Mouse (Mus musculus): ENCODE results near the gene Vmn2r1. TPM values are rescaled to one million over a fixed set of nuclear protein-coding genes. Genes with fewer than 3 reads are reported as not detected.

Gene Vmn2r1
- 0.12 TPM in 1 of 2 replicates, not detected in the other for polyA plus RNA-seq (2014; fragmentation: Nextera tagmentation; extraction: Ambion mirVana)

GRCm38 (mm10) chr3:64081247-64081646 lies at the start of gene Vmn2r1:
Gene Vmn2r1, plus strand, starts transcription at chr3:64081547.
- no peak within 1 kb of the TSS for H3K27ac ChIP-seq (replicated peaks; ENCODE audit: low read depth, low read length)
- no peaks in the 10 kb centered on the region for H3K4me1 ChIP-seq (ENCODE audit: control insufficient read depth, insufficient read depth, low read length)
- DNase-seq (ENCODE audit: low spot score) (no peak), ATAC-seq (ENCODE audit: insufficient number of reproducible peaks, low FRiP score, low TSS enrichment, low read depth) (no peak)
- no peak within 1 kb of the TSS for H3K9ac ChIP-seq (ENCODE audit: low read length)
- no peak within 1 kb of the TSS for H3K4me3 ChIP-seq (ENCODE audit: low read depth, low read length)
- no peaks in the 10 kb centered on the region for H3K27me3 ChIP-seq (ENCODE audit: control insufficient read depth, insufficient read depth, low read length)
- no peak within 1 kb of the TSS for H3K4me2 ChIP-seq (ENCODE audit: low read depth, severe bottlenecking)
- no peaks in the 10 kb centered on the region for H3K9me3 ChIP-seq (ENCODE audit: control insufficient read depth, low read length)
- WGBS, result 79% methylated on average over 4 of the region's 4 CpGs
- no peaks in the 10 kb centered on the region for H3K36me3 ChIP-seq (ENCODE audit: control insufficient read depth, insufficient read depth, low read length)

GRCm38 (mm10) chr3:64038136-64038841 lies 43.1 kb upstream of the Vmn2r1 start:
- Histone ChIP-seq H3K27me3 (ENCODE audit: control insufficient read depth, insufficient read depth, low read length) (no peaks in the 10 kb centered on the region), H3K36me3 (ENCODE audit: control insufficient read depth, insufficient read depth, low read length) (no peaks in the 10 kb centered on the region), H3K9me3 (ENCODE audit: control insufficient read depth, low read length) (no peaks in the 10 kb centered on the region), H3K4me2 (ENCODE audit: low read depth, severe bottlenecking) (no peak overlapping the region), H3K9ac (ENCODE audit: low read length) (no peak overlapping the region), H3K4me1 (ENCODE audit: control insufficient read depth, insufficient read depth, low read length) (no peaks in the 10 kb centered on the region), H3K4me3 (ENCODE audit: low read depth, low read length) (no peak overlapping the region), H3K27ac (replicated peaks; ENCODE audit: low read depth, low read length) (no peak overlapping the region)
- DNase-seq (ENCODE audit: low spot score), result no peak
- no peak for ATAC-seq (ENCODE audit: insufficient number of reproducible peaks, low FRiP score, low TSS enrichment, low read depth)
- 84% methylated on average over 7 of the region's 7 CpGs for WGBS

GRCm38 (mm10) chr3:64039818-64040784 lies 41.2 kb upstream of the Vmn2r1 start:
- H3K4me1 ChIP-seq (ENCODE audit: control insufficient read depth, insufficient read depth, low read length), result no peaks in the 10 kb centered on the region
- H3K36me3 ChIP-seq (ENCODE audit: control insufficient read depth, insufficient read depth, low read length), result no peaks in the 10 kb centered on the region
- H3K4me3 ChIP-seq (ENCODE audit: low read depth, low read length), result peak overlapping the region; percentile 24
- H3K27ac ChIP-seq (replicated peaks; ENCODE audit: low read depth, low read length), result no peak overlapping the region
- no peaks in the 10 kb centered on the region for H3K27me3 ChIP-seq (ENCODE audit: control insufficient read depth, insufficient read depth, low read length)
- DNase-seq (ENCODE audit: low spot score), result peak; percentile 95
- H3K9ac ChIP-seq (ENCODE audit: low read length), result peak overlapping the region; percentile 40
- ATAC-seq (ENCODE audit: insufficient number of reproducible peaks, low FRiP score, low TSS enrichment, low read depth), result peak; percentile 44; the same call in 1 of the 2 replicates
- WGBS, result 19% methylated on average over 25 of the region's 25 CpGs
- H3K9me3 ChIP-seq (ENCODE audit: control insufficient read depth, low read length), result no peaks in the 10 kb centered on the region
- peak overlapping the region; percentile 59 for H3K4me2 ChIP-seq (ENCODE audit: low read depth, severe bottlenecking)

- Histone ChIP-seq H3K4me1 (ENCODE audit: control insufficient read depth, insufficient read depth, low read length) (no peaks in the 10 kb centered on the region), H3K9me3 (ENCODE audit: control insufficient read depth, low read length) (no peaks in the 10 kb centered on the region), H3K27ac (replicated peaks; ENCODE audit: low read depth, low read length) (no peak overlapping the region), H3K4me3 (ENCODE audit: low read depth, low read length) (no peak overlapping the region), H3K36me3 (ENCODE audit: control insufficient read depth, insufficient read depth, low read length) (no peaks in the 10 kb centered on the region), H3K27me3 (ENCODE audit: control insufficient read depth, insufficient read depth, low read length) (no peaks in the 10 kb centered on the region), H3K9ac (ENCODE audit: low read length) (no peak overlapping the region), H3K4me2 (ENCODE audit: low read depth, severe bottlenecking) (no peak overlapping the region)
- 77% methylated on average over 1 of the region's 1 CpGs for WGBS
- no peak for ATAC-seq (ENCODE audit: insufficient number of reproducible peaks, low FRiP score, low TSS enrichment, low read depth)
- no peak for DNase-seq (ENCODE audit: low spot score)
Observed at GRCm38 (mm10) chr3:64112707-64113106, 31.4 kb downstream of the Vmn2r1 start.

GRCm38 (mm10) chr3:64113352-64114046 lies 32.2 kb downstream of the Vmn2r1 start:
- Histone ChIP-seq H3K27me3 (ENCODE audit: control insufficient read depth, insufficient read depth, low read length) (no peaks in the 10 kb centered on the region), H3K4me1 (ENCODE audit: control insufficient read depth, insufficient read depth, low read length) (no peaks in the 10 kb centered on the region), H3K36me3 (ENCODE audit: control insufficient read depth, insufficient read depth, low read length) (no peaks in the 10 kb centered on the region), H3K9ac (ENCODE audit: low read length) (no peak overlapping the region), H3K4me2 (ENCODE audit: low read depth, severe bottlenecking) (no peak overlapping the region), H3K9me3 (ENCODE audit: control insufficient read depth, low read length) (no peaks in the 10 kb centered on the region), H3K4me3 (ENCODE audit: low read depth, low read length) (no peak overlapping the region), H3K27ac (replicated peaks; ENCODE audit: low read depth, low read length) (no peak overlapping the region)
- 86% methylated on average over 11 of the region's 11 CpGs for WGBS
- ATAC-seq (ENCODE audit: insufficient number of reproducible peaks, low FRiP score, low TSS enrichment, low read depth) (no peak), DNase-seq (ENCODE audit: low spot score) (no peak)

- H3K9ac ChIP-seq (ENCODE audit: low read length), result no peak within 1 kb of the TSS
- no peak for DNase-seq (ENCODE audit: low spot score)
- 77% methylated on average over 2 of the region's 2 CpGs for WGBS
- H3K4me3 ChIP-seq (ENCODE audit: low read depth, low read length), result no peak within 1 kb of the TSS
- no peaks in the 10 kb centered on the region for H3K36me3 ChIP-seq (ENCODE audit: control insufficient read depth, insufficient read depth, low read length)
- H3K4me2 ChIP-seq (ENCODE audit: low read depth, severe bottlenecking), result no peak within 1 kb of the TSS
- ATAC-seq (ENCODE audit: insufficient number of reproducible peaks, low FRiP score, low TSS enrichment, low read depth), result no peak
- no peaks in the 10 kb centered on the region for H3K9me3 ChIP-seq (ENCODE audit: control insufficient read depth, low read length)
- no peak within 1 kb of the TSS for H3K27ac ChIP-seq (replicated peaks; ENCODE audit: low read depth, low read length)
- no peaks in the 10 kb centered on the region for H3K27me3 ChIP-seq (ENCODE audit: control insufficient read depth, insufficient read depth, low read length)
- no peaks in the 10 kb centered on the region for H3K4me1 ChIP-seq (ENCODE audit: control insufficient read depth, insufficient read depth, low read length)
Observed at GRCm38 (mm10) chr3:64141878-64142508, 60.6 kb downstream of the Vmn2r1 start, which contains the start of gene Vmn2r2. Gene Vmn2r2, minus strand, starts transcription at chr3:64141928.
